Mouse (Mus musculus) cerebral cortex, adult 2 months (tissue): ENCODE results near the gene Zmiz1.

ENCODE experiments used
- WGBS: fragments of 180-500 bp; shearing (Covaris S2); methylation state at CpG from one replicate; pipeline ENCODE4 v1.1.7; 2018; 5-methylcytosine and 5-hydroxymethylcytosine counted together

Zmiz1 gene

DNA sequence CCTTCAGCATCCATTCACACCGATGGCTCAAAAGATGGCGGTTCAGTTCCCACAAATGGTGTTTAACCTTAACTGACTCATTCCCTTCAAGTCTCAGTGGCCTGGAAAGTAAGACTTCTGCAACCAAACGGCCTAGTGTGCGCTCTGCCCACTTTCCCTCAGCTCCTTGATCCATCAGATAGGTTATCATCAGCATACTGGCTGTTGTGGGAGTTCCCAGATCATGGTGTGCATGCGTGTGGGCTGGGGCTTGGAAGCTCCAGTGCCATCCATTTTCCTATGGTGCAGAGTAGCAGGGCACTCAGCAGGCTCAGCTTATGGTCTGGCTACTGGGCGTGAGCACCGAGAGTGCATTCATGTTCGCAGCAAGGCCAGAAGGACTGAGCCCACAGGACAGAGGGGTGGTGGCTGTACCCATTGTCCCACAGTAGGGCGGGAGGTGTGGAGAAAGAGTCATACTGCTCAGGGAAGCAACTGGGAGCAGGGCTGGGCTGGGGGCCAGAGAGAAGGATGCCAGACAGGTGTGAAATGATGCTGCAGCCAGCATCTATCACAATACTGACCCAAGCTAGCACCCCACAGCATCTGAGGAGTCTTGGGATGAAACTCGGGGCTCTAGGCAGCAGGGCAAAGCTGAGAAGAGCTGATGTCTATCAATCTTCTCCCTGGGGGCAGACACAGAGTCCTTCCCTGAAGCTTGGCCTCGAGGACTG lies 33.7 kb downstream of the Zmiz1 start:
- WGBS, result 83% methylated on average over 11 of the region's 11 CpGs

DNA sequence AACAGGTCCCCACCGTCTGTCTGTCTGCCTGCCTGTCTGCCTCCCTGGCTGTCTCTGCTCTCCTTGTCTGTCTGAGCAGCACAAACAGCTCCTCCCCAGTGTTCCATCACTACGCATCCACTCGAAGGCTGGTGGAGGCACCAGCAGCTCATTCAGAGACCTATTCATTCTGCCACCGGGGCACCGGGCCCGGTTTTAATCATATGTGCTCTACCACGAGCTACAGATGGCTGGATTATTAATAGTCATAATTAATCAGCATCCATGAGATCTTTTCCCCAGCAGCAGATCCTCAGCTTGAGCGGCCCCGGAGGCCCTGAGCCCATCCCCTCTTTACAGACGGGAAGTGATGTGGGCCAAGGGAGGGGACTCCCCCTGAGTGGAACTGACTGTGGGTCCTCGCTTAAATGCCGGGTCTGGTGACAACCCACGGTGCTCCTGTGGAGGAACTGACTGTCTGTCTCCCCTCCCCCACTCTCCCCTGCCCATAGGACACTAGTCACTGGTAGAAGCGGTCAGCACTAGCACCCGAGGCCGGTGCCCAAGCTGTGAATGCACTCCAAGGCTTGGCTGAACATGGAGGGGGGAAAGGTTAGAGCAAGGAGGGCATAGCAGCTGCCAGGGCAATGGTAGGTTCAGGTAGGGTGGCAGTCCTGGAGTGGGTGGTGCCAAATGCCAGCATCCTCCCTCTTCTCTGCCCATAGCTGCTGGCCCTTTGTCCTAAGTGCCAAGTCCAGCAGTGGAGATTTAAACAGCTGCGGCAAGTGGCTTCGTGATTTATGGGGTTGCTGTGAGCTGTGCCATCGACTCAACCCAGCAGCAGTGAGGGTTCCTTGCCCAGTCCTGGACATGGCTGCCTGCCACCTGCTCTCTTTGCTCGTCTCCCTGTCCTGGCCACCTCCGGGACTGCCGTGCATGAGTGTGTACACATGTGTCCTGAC lies 34.6 kb downstream of the Zmiz1 start:
- WGBS, result 57% methylated on average over 22 of the region's 22 CpGs

DNA sequence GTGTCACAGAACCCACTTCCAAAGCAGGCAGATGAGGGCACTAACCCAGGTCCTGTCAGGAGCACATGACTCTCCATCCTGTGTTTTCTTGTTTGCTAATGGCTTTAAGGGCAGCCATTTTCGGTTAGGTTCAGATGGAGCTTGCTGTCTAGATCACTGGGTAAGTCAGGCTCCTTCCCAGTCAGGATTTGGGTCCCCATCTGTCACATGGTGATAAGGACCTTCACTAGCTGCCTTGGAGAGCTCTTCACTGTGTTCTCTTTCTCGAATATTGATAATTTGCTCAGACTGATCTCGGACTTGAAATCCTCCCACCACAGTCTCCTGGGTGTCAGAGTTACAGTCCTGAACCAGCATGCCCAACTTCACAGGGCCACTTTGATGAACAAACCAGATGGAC lies 35.8 kb downstream of the Zmiz1 start:
- WGBS, result 80% methylated on average over 3 of the region's 3 CpGs

DNA sequence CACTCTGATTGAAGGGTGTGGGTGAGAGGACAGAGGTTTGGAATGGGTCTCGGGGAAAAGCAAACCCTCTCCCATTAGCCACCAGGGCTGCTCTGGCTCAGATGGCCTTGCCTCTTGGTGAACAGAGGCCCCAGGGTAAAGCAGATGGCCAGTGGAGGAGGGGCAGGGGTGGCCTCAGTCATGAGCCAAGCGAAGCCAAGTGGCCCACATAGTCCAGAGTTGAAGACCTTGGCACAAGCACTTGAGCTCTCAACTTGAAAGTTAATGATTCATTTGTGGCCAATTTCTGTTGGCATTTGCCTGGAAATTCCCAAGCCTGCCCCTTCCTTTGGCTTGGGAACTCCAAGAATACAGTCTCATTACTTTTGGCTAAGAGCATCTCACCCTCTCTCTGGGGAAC lies 37.1 kb downstream of the Zmiz1 start:
- 65% methylated on average over 2 of the region's 2 CpGs for WGBS

DNA sequence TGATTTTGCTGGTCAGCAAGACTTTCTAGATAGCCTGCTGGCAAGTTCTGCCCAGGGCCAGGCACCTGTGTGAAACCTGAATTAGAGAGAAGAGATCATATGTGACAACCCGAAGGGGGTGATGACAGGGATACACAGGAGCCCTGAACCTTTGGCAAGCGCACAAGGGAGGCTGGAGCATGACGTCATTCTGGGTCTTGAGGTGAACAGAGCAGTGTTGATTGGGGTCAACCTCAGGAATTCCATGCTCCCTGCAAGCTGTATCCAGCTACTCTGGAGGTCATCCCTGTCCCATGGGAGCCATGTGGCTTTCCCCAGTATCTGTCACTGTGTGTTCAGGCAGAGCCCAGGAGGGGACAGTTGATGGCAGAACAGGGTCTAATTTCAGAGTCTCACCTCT lies 38.0 kb downstream of the Zmiz1 start:
- WGBS, result 65% methylated on average over 3 of the region's 3 CpGs

DNA sequence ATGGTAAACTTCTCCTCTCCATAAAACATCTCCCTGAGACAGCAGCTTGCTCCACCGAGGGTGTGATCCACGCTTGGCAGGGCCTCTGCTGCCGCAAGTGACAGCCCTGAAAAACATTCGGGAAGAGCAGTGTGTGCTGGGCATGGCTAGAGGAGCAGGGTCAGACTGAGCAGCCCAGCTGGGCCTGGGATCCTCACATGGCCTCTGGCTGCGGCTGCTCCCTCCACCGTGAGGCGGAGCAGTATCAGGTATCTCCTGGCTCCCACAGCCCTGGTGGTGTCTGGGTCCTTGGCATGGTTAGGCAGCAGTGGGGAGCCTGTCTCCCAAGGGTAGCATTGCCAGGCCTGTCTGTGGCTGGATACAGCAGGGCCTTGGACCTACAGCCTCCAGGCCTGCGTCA lies 38.6 kb downstream of the Zmiz1 start:
- 42% methylated on average over 8 of the region's 8 CpGs for WGBS

DNA sequence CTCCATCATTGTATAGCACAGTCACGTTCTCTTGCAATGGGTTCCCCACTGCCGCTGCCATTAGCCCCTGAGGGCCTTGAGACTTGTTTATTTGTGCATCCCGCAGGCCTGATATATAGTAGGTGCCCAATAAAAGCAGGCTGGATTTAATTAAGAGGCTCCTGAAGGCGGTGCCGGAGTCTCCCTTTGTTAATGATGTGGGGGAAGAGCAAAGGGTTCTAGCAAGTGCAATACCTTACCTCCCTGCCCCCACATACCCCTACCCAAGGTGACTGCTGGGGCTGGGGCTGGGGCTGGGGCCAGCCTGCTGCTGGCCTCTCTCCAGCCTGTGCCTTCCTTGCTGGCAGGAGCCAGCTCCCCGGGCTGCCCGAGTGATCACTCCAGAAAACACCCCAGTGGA lies 39.4 kb downstream of the Zmiz1 start:
- WGBS, result 73% methylated on average over 7 of the region's 7 CpGs

DNA sequence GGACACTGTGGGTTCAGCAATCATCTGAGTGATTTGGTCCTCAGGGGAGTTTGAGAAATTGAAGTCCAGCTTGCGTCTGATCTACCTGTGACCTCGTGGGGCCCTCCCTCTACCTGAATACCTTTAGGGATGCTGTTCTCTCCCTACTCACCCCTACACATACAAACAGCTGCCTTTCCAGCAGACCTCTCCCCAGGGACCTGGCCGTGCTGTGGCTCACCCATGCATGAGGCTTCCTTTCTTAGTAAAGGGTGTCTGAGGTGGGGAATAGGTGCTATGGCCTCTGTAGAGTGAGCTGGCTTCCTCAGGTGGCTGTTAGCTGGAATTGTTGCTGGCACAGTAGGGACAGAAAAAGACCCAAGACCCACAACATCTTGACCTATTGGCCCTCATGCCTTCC lies 40.5 kb downstream of the Zmiz1 start:
- 83% methylated on average over 3 of the region's 3 CpGs for whole genome bisulfite sequencing

DNA sequence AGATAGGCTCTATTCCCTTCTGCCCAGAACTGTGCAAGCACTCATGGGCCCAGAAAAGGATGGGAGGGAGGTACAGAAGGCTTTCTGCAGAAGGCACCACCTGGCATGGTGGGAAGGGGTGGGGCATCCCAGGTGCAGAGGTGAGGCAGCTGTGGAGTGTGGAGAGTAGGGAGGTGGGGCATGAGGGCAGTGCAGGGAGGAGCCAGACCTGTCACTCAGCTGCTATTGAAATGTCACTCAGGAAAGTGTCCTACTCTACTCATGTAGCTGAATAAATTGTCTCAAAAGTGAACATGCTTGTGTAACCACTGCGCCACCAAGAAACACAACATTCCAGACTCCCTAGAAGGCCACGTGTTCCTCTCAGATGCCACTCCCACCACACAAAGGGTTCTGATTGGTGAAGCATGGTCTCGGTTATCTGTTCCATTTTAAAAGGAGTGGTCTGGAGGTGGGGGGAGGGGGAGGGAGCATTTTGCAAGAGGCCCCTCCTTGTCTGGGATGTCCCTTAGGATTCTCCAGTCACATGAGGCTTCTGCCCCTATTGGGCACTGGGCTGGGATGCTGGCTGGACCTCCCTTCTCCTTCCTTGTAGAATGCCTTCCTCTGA lies 41.6 kb downstream of the Zmiz1 start:
- WGBS, result 80% methylated on average over 3 of the region's 3 CpGs

DNA sequence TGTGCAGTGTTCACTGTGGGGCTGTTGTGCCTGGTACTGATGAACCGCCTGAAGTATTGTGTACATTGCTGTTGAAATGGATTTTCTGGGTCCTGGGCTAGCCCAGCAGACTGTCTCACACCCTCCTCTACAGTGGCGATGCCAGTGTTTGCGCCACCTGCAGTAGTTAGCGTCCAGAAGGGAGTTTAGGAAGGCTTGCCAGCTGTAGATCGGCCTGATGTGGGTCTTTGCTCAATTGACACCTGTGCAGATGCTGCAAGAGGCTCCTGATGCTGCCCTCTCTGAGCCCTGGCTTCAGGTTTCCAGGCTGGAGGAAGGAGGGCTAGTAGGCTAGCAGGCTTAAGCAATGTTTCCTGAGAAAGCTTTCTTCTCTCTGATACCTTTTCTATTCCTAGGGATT lies 42.5 kb downstream of the Zmiz1 start:
- WGBS, result 80% methylated on average over 5 of the region's 5 CpGs

DNA sequence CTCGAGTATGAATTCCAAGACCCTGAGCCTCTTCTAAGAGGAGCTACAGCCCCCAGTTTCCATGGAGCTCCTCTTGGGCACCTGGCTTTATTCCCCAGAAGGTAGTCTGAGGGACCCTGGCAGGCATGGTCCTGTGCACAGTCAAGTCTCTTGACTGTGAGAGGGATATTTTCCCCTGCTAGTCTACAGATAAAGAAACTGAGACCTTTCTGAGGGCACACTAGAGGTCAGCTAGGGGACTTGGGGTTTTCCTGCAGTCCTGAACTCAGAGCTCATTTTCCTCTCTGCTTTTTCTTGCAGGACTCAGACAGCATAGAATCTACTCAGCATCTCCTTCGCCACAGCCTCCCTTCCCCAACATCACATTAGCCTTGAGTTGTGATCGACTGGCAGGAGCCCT lies 43.4 kb downstream of the Zmiz1 start:
- 94% methylated on average over 3 of the region's 3 CpGs for WGBS

DNA sequence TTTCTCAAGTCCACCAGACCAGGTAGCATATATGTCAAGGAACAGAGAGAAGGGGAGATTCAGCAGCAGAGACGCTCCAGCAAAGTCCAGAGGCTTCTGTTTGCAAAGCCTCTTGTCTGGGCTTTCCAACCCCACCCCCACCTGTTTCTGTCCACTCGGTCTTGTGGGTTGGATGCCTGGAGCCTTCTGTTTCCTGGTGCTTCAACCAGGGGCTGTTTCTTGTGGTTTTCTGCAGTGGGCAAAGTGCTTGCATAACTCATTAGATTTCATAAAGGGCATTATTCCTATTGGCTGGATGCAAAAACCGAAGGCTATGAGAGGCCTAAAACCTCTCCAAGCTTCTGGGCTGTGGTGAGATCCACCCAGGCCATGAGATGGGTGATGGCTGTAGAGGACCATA lies 45.3 kb downstream of the Zmiz1 start:
- 86% methylated on average over 3 of the region's 3 CpGs for WGBS

DNA sequence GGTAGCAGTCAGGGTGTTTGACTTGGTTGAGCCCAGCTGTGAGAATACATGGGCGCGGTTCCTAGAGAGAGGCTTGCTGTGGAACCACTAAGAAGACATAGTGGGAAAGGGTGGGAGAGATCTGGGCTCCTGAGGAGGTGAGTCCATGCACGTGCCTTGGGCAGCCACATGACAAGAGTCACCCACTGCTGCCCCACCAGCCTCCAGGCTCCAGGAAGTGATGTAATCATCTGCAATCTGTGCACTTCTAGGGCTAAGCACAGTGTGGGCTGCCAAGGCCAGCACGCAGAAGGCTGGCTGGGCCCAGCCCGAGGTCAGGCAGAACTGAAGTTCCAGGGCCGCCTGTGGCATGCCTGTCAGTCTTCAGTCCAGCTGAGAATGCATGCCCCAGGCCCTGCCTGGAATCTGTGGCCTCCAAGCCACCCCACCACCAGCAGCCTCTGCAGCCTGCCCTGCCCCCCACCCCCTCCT lies 46.3 kb downstream of the Zmiz1 start:
- 66% methylated on average over 6 of the region's 6 CpGs for WGBS

DNA sequence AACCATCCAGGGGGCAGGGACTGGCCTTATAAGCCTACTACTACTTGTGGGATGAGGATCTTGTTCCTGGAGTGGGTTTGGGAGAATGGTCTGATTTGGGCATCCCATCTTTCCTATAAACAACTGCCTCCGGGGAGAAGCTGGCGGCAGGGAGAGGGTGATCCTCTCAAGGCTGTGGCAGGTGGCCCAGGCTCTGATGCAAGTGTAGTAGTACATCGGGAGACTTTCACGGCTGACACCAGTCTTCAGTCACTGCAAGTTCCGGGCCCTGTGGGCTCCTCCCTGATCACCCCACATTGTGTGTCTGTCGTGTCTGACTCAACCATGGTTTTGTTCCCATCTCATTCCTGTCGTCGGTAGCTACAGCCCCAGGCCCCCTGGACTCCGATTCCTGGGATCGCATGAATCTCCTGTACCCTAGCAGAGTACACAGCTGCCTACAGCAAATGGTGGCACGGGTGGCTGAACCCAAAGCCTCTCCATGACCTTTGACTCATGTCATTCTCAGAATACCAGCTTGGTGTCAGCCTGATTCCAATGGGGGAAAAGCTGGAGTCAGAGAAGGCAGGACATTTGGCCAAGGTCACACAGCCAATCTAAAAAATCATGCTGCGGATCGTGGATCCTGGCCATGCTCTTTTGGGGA lies 49.2 kb downstream of the Zmiz1 start:
- WGBS, result 78% methylated on average over 13 of the region's 13 CpGs

DNA sequence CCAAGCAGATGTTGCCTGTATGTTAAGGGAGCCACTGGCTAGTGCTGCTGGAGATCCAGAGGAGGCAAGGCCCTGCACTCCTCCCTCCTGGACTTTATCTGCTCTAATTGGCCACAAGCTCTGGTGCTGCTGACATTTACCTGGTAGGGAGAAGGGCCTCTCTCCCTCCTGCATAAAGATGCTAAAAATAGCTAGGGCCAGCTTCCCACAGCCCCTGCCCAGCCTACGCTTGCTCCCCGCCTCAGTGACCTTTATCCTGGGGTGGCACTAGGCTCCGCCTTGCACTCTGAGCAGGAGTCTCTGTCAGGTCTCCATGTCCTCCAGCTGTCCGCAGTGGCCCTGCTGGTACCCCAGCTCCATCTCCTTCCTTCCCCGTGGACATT lies 49.8 kb downstream of the Zmiz1 start:
- 97% methylated on average over 5 of the region's 5 CpGs for WGBS

DNA sequence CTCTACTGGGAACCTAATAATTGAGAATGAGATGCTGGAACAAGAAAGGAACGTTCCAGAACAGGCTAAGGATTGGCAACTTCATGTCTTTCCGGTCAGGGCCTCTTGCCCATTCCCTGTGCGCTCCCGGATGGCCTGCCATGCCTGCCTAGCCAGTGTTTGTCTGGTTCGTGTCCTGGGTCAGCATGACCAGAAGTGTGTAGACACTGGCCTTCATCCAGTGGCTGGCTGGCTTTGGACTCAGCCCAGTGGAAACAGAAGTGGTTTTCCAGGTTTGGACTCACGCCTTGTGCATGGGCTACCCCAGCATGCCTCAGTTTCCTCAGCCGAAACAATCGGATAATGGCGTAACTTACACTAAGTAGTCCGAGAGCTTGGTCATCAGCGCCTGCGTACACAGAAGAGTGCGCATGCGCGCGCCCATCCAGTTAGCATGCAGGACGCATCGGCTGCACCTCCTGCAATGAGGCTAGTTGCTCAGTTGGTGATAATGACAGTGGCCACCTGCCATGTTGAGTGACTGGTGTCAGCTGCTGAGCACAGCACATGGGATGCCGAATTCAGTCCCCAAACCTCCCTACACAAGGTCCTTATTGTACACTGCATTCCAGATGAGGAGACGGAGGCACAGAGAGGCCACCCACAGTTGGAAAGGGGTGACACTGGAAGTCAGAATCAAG lies 50.6 kb downstream of the Zmiz1 start:
- 86% methylated on average over 20 of the region's 20 CpGs for WGBS

DNA sequence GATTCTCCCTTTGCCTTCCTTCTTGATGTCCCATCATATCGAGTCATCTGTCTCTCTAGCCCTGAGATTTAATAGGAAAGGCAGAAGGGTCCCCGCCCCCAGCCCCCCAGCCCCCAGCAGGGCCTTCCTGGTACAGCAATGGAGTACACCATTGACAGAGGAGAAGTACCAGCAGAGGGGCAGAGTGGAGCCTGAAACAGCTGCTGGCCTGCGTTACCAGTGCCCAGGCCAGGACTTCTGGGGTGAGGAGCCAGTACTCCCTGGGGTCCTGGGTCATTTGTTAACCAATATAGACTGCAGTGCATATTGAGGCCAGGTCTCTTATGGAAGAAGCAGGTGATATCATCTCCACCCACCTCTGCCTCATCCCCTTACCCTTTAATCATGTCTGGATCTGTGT lies 51.4 kb downstream of the Zmiz1 start:
- 78% methylated on average over 3 of the region's 3 CpGs for WGBS

DNA sequence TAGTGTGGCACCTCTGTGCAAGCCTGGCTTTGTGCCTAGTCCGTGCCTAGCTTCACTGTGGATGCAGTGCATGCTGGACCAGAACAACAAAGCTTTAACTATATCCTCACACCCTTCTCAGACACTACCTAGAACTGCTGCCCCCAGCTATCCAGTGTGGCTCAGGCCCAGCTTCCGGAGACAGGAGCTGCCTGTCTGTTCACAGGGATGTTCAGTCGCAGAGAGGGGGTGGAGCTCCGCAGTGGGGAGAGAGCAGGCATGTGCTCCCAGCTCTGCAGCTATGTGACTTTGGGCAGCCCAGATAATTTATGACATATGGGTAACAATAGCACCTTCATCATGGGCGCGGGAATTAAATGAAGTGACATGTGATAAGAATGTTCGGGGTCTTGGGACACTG lies 52.0 kb downstream of the Zmiz1 start:
- 70% methylated on average over 7 of the region's 7 CpGs for WGBS

DNA sequence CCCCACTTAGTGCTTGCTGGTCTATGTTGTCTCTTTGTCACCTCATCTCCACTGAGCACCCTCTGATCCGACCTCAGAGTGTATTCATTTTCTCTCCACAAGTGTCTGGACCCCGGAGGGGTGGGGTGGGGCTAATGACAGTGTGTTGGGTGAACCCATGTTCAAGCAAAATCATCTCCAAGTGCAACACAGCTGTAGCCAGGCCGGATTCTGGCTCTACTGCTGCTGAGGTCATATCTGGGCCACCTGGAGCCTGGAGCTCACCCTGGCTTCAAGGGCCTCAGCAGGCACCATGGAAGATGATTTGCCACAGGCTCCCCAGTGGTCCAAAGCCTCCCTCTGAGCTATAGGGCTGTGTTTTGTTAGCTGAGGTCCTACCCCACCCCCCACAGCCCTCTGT lies 52.6 kb downstream of the Zmiz1 start:
- WGBS, result 64% methylated on average over 3 of the region's 3 CpGs

DNA sequence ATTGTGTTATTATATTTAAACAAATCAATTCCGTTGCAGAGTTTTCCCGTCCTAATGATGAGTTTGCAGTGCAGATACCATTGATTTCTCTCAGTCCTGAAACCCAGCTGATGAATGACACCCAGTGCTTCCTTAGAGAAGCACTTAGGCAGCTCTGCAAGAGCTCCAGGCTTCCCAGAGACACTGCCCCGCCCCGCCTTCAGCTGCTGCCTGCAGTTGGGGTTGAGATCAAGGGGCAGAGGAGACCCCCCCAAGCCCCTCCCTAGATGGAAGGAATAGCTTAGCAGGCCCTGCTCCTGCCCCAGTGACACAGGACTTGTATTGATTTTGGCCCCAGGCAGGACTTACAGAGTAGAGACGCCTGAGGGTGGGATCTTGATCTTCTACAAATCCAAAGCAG lies 53.0 kb downstream of the Zmiz1 start:
- WGBS, result 67% methylated on average over 5 of the region's 5 CpGs

DNA sequence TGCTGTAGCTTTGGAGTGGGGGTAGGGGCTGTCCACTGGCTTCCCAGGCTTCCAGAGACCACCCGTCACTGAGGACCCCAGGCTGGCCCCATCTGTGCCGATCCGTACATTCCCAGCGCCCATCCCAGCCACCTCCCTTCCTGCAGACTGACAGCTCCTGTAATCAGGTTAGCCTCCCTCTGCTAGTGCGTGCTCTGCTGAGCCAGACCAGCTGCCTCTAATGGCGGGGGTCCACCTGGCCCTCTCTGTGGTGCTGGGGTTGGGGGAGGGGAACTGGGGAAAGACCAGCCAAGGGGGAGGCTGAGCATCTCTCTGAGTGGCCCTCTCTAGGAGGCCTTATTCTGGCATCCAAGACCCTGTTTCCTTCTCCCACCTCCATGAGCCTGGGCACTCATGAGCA lies 53.8 kb downstream of the Zmiz1 start:
- 72% methylated on average over 6 of the region's 6 CpGs for WGBS

DNA sequence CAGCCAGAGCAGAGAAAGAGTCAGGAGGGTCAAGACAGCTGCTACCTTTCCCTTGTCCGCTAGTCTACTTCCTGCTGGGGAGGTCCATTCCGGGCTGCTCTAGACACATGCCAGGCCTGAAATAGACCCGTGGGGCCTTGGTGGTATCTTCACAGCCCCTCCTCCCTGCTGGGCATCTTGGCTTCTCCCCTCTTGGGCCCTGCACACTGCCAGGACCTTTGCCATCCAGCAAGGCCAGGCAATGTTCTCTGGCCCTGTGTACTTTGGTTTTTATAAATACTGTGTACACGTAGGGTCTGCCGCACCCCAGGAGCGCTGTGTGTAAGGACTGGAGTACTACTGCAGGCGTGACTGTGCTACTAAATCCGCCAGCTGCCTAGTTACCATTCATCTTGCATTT lies 54.5 kb downstream of the Zmiz1 start:
- WGBS, result 70% methylated on average over 8 of the region's 8 CpGs
